Mouse (Mus musculus): Measurements from ENCODE around the gene Dnah7a. TPM values are rescaled to one million over a fixed set of nuclear protein-coding genes. Genes with fewer than 3 reads are reported as not detected.
"Not testable (repeated sequence)": the region's sequence is repeated elsewhere in the genome, so short reads cannot be mapped to it uniquely, and the experiment has no call there.

Dnah7a gene
- polyA plus RNA-seq, 1 experiment = not detected

GRCm38 (mm10) chr1:53473699-53474098 is 232.9 kb downstream of the Dnah7a start:
- H3K27ac ChIP-seq (ENCODE audit: insufficient read depth, low read depth, low read length) = no peak overlapping the region
- no peak for TF ChIP-seq POLR2A (IDR thresholded peaks at IDR 0.05; ENCODE audit: insufficient read depth, low read depth, low read length)
- TF ChIP-seq CTCF (IDR thresholded peaks at IDR 0.05; ENCODE audit: insufficient read depth, low read depth, low read length) = no peak
- H3K4me3 ChIP-seq (ENCODE audit: insufficient read depth, low read depth, low read length) = no peak overlapping the region
- H3K4me1 ChIP-seq (ENCODE audit: control insufficient read depth, insufficient read depth, low read length) = no peaks in the 10 kb centered on the region
- WGBS = 86% methylated on average over 4 of the region's 4 CpGs

- not testable (repeated sequence) for H3K4me3 ChIP-seq (ENCODE audit: insufficient read depth, low read depth, low read length); H3K4me1 ChIP-seq (ENCODE audit: control insufficient read depth, insufficient read depth, low read length); H3K27ac ChIP-seq (ENCODE audit: insufficient read depth, low read depth, low read length)
- 77% methylated on average over 1 of the region's 1 CpGs for WGBS
Measured at GRCm38 (mm10) chr1:53472084-53472483, 234.5 kb downstream of the Dnah7a start.

GRCm38 (mm10) chr1:53467325-53467670 is 239.3 kb downstream of the Dnah7a start:
- no peak overlapping the region for H3K4me3 ChIP-seq (ENCODE audit: insufficient read depth, low read depth, low read length)
- WGBS = 82% methylated on average over 2 of the region's 2 CpGs
- no peaks in the 10 kb centered on the region for H3K4me1 ChIP-seq (ENCODE audit: control insufficient read depth, insufficient read depth, low read length)
- no peak for TF ChIP-seq CTCF (IDR thresholded peaks at IDR 0.05; ENCODE audit: insufficient read depth, low read depth, low read length)
- H3K27ac ChIP-seq (ENCODE audit: insufficient read depth, low read depth, low read length) = no peak overlapping the region

GRCm38 (mm10) chr1:53466524-53467324 is 239.9 kb downstream of the Dnah7a start:
- not testable (repeated sequence) for H3K27ac ChIP-seq (ENCODE audit: insufficient read depth, low read depth, low read length); H3K4me1 ChIP-seq (ENCODE audit: control insufficient read depth, insufficient read depth, low read length); H3K4me3 ChIP-seq (ENCODE audit: insufficient read depth, low read depth, low read length)
- 79% methylated on average over 4 of the region's 4 CpGs for WGBS

- not testable (repeated sequence) for H3K27ac ChIP-seq (ENCODE audit: insufficient read depth, low read depth, low read length); H3K4me1 ChIP-seq (ENCODE audit: control insufficient read depth, insufficient read depth, low read length); H3K4me3 ChIP-seq (ENCODE audit: insufficient read depth, low read depth, low read length)
- 89% methylated on average over 3 of the region's 3 CpGs for WGBS
Measured at GRCm38 (mm10) chr1:53439173-53439572, 267.4 kb downstream of the Dnah7a start.

- WGBS = 100% methylated on average over 2 of the region's 2 CpGs
- H3K4me3 ChIP-seq (ENCODE audit: insufficient read depth, low read depth, low read length); H3K4me1 ChIP-seq (ENCODE audit: control insufficient read depth, insufficient read depth, low read length); H3K27ac ChIP-seq (ENCODE audit: insufficient read depth, low read depth, low read length): not testable (repeated sequence)
Measured at GRCm38 (mm10) chr1:53432433-53432832, 274.2 kb downstream of the Dnah7a start.

- 81% methylated on average over 3 of the region's 3 CpGs for WGBS
- Histone ChIP-seq H3K4me1 (ENCODE audit: control insufficient read depth, insufficient read depth, low read length) (no peaks in the 10 kb centered on the region), H3K27ac (ENCODE audit: insufficient read depth, low read depth, low read length) (no peak overlapping the region), H3K4me3 (ENCODE audit: insufficient read depth, low read depth, low read length) (no peak overlapping the region)
- TF ChIP-seq POLR2A (IDR thresholded peaks at IDR 0.05; ENCODE audit: insufficient read depth, low read depth, low read length) (no peak), CTCF (IDR thresholded peaks at IDR 0.05; ENCODE audit: insufficient read depth, low read depth, low read length) (no peak)
Measured at GRCm38 (mm10) chr1:53405803-53406325, 300.7 kb downstream of the Dnah7a start.

GRCm38 (mm10) chr1:53393936-53394760 is 312.4 kb downstream of the Dnah7a start:
- H3K27ac ChIP-seq (ENCODE audit: insufficient read depth, low read depth, low read length); H3K4me3 ChIP-seq (ENCODE audit: insufficient read depth, low read depth, low read length): not testable (repeated sequence)
- 39% methylated on average over 21 of the region's 21 CpGs for WGBS

GRCm38 (mm10) chr1:53388762-53389161 is 317.8 kb downstream of the Dnah7a start:
- H3K4me3 ChIP-seq (ENCODE audit: insufficient read depth, low read depth, low read length) = no peak overlapping the region
- 92% methylated on average over 14 of the region's 14 CpGs for WGBS
- no peak overlapping the region for H3K27ac ChIP-seq (ENCODE audit: insufficient read depth, low read depth, low read length)
- TF ChIP-seq CTCF (IDR thresholded peaks at IDR 0.05; ENCODE audit: insufficient read depth, low read depth, low read length) (no peak), POLR2A (IDR thresholded peaks at IDR 0.05; ENCODE audit: insufficient read depth, low read depth, low read length) (no peak)
- H3K4me1 ChIP-seq (ENCODE audit: control insufficient read depth, insufficient read depth, low read length) = no peaks in the 10 kb centered on the region

More at GRCm38 (mm10) chr1:53393936-53394760, 312.4 kb downstream of the Dnah7a start:
- H3K4me1 ChIP-seq (ENCODE audit: control insufficient read depth, insufficient read depth, low read length) = not testable (repeated sequence)
